Mouse (Mus musculus) adipocyte (in vitro differentiated cells): ENCODE measurements around the gene Tspan18.

Source experiments
- DNase-seq: peaks from one replicate; pipeline ENCODE4 v3.0.0-alpha.2; 2016; ENCODE audit warnings: low spot score

The Tspan18 gene

GRCm38 (mm10) chr2:93291186-93291926 lies 42.9 kb downstream of the Tspan18 start:
- no peak for DNase-seq

DNA sequence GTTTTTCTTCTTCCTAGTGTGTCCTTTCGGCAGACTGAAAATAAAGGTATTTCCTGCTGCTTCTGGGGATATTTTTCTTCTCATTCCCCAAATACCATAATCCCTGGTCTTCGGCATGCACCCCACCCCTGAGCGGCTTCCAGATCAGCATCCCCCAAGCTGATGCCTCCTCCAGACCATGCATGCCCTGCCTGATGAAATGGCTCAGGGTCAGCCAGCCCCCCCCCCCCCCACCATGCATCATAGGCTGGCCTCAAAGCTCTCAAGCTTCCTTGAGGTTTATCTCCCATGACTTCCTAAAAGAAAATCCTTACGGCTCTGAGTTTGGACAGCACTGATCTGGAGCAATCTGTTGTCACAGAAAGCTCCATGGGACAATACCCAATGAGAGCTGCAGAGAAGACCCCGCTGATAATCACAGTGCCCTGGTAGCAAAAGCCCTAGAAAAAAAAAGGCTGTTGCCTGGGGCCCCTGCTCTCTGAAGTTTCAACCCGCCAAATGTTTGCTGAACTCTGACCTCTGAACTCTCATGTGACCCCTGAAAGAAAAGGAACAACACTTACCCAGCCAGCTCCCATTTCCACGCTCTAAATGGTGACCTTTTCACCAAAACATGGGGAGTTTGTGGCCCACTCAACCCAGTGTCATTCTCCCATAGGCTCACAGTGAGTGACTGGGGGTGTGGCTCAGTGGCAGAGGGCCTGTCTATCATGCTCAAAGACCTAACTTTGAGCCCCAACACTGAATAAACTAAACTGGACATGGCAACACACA lies 43.8 kb downstream of the Tspan18 start:
- DNase-seq: no peak

DNA sequence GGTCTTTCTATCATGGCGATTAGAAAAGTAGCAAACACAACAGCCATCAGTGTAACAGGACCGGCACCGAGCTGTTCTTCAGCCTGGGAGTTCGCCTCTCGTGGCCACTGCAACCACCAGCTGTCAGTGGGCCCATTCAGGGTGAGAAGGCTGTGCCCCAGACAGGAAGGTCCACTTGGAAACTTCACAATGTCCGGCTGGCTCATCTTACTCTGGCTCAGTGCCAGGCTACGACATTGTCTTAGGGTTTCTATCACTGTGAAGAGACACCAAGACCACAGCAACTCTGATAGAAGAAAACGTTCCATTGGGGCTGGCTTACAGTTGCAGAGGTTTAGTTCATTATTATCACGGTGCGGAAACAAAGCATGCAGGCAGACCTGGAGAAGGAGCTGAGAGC lies 45.1 kb downstream of the Tspan18 start:
- DNase-seq: no peak

DNA sequence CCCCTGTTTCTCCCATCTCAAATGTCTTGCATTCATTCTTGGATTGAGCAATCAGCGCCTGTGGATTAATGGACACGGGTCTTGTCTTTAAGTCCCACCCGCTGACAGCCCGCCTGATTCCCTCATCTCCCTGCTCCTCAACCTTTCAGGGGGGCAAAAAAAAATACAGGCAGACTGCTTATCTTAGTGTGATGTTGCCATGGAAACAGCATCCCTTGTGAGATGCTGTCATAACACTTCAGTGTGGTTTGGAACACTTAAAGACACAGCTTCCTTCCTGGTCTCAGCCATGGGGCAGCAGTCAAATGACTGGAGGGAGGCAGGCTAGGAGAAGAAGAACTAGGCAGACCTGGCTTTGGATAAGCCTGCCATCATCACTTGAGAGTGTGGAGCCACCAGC lies 47.0 kb downstream of the Tspan18 start:
- DNase-seq: no peak

- no peak for DNase-seq
Observed at GRCm38 (mm10) chr2:93286742-93287141, 47.6 kb downstream of the Tspan18 start.

DNA sequence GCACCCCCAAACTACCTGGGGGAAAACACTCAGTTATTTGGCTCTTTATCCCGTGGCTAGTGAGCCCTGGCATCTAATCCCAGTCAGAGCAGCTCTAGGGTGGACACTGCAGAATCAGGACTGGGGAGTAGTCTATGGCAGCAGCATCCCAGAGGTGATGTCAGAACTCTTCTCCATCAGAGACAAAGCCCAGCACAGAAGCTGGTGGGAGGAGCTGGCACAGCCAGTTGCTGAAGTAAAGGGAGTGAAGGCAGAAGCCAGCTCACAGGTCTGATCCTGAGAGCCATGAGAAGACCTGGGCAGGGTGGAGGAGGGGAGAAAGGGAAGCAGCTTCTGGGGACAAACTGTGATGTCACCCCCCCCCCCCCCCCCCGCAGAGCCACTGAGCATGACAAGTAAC lies 48.0 kb downstream of the Tspan18 start:
- no peak for DNase-seq

DNA sequence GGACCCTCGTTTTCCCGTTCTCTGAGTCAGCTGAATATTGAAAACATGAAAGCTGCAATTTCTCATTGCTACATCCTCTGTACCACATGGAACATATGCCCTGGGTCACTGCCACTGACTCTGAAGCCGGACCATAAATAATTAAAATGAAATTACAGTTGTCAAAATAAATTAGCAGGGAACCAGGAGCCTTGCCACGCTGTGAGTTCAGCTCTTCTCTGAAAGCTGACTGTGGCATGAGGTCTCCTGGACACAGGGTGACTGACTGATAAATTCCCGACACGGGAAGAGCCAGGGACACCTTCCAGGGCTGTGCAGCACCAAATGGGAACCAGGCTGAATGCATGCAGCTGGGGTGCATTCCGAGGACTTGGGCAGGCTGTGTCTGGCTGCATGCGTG lies 48.5 kb downstream of the Tspan18 start:
- DNase-seq: no peak

- DNase-seq: no peak
Observed at GRCm38 (mm10) chr2:93284625-93285024, 49.7 kb downstream of the Tspan18 start.

DNA sequence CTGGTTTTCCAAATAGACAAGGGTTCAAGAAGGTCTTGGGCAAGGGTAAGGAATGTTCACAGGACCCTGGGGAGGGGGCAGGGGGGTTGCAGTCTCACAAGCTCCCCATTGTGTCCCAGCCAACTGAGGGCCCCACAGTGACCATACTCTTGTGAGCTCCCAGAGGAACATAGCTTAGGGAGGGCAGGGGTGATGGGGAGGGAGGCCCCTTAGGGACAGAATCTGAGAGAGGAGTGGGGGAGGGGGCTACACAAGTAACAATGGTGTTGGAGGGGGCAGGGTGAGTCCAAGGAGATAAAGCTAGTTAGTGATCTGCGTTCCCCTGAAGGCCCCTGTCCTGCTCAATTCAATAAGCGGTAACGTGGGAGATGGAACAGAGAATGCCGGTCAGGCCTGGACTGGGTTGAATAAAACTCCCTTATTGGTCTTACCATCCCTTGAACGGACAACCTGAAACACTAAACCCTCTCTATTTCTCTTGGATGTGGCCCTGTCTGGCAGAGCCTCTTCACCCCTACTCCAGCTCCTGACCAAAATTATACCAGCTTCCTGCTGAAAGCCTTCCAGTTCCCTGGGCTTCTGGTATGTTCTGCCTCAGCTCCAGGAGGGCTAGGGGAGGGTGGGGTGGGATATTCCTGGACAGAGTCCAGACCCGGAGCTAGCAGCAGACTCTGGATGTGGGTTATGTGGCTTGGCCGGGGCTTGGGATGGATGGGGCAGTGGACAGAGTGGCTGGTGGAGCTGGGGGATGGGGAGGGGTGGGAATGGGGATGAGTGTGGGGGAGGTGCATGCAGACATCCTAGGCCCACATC lies 50.6 kb downstream of the Tspan18 start:
- no peak for DNase-seq

GRCm38 (mm10) chr2:93282636-93283035 lies 51.7 kb downstream of the Tspan18 start:
- no peak for DNase-seq

- DNase-seq: peak; percentile 26
Observed at GRCm38 (mm10) chr2:93281466-93281865, 52.8 kb downstream of the Tspan18 start.

- DNase-seq: no peak
Observed at GRCm38 (mm10) chr2:93280117-93280620, 54.1 kb downstream of the Tspan18 start.

- no peak for DNase-seq
Observed at GRCm38 (mm10) chr2:93278181-93278975, 55.9 kb downstream of the Tspan18 start.

DNA sequence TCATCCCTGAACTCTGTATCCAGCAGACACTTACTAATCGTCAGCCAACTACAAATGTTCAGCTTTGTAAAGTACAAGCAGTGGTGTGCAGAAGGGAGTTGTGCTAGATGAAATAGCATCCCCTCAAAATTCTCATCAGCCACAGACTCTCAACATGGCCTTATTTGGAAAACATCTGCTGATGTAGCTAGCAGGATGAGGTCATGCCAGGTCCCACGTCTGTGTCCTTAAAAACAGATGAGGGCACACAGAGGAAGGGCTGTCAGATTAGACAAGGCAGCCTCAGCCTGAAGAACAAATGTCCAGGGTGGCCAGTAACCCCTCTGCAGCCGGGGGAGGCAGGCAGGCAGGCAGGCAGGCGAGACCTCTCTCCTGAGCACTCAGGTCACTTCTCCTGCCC lies 56.8 kb downstream of the Tspan18 start:
- DNase-seq: no peak

GRCm38 (mm10) chr2:93276026-93276425 lies 58.3 kb downstream of the Tspan18 start:
- no peak for DNase-seq

DNA sequence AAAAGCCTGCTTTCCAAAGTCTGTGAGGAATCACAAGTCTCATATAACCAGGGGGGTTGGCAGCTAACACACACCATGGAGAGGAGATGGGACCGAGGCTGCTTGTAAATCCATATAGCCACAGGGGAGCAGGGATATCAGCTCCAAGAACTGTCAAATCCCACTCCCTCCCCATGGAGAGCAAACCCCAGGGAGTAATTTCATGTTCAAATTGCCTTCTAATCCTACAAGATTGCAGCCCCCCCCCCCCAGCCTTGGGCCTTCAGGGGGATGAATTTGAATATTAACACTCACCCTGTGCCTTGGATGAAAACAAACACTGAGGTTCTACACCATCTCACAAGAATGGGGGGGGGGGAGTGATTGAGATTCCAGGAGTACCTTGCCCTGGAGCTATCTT lies 60.4 kb downstream of the Tspan18 start:
- no peak for DNase-seq

DNA sequence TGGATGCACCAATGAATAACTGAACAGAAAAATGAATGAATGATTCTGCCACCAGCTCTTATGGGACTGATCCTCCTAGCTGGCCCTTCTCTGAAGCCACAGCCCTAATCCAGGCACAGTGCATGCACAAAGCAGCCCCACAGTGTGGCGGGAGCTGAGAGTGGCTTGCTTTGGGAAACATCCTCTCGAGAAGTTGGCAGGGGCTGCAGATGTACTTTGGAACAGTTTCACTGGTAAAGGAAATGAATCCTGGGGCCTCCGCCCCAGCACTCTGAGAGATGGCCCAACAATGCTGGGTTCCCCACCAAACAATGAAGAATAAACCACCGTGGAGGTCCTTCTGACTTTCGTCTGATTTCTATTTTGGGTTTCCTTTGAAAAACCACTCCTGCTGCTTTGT lies 64.2 kb downstream of the Tspan18 start:
- no peak for DNase-seq

GRCm38 (mm10) chr2:93269611-93270010 lies 64.7 kb downstream of the Tspan18 start:
- DNase-seq: no peak

- DNase-seq: peak; percentile 6
Observed at GRCm38 (mm10) chr2:93268711-93269270, 65.5 kb downstream of the Tspan18 start.

- no peak for DNase-seq
Observed at GRCm38 (mm10) chr2:93267791-93268190, 66.5 kb downstream of the Tspan18 start.

GRCm38 (mm10) chr2:93266565-93267169 lies 67.6 kb downstream of the Tspan18 start:
- no peak for DNase-seq
